Mouse (Mus musculus) cerebellum, adult (tissue): ENCODE results near the gene Asic2.

Source experiments
- ATAC-seq: cut with Nextera tagmentation; 2 replicates; pipeline ENCODE4 v1.9.2; 2017; ENCODE audit warnings: mild to moderate bottlenecking, moderate library complexity, mixed read lengths; ENCODE audit not compliant: insufficient number of reproducible peaks, low FRiP score, low TSS enrichment

Gene Asic2

DNA sequence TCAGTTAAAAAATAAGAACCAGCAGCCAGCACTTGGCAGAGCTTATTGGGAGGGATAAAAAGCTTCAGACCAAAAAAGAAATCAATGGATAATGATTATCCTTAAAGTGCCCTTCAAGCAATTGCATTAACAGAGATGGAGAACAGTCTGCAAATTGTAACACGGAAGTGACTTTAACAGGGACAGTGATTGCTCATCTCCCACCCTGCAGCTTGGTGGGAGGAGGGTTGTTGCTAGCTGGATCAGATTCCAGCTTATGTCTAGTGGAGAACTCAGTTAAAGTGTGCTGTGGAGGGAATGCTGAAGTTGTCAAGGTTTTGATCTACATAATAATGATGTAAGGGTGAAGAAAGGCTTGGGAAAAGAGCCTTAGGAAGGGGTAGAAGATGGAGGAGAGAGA is 471.8 kb downstream of the Asic2 start:
- ATAC-seq = no peak

DNA sequence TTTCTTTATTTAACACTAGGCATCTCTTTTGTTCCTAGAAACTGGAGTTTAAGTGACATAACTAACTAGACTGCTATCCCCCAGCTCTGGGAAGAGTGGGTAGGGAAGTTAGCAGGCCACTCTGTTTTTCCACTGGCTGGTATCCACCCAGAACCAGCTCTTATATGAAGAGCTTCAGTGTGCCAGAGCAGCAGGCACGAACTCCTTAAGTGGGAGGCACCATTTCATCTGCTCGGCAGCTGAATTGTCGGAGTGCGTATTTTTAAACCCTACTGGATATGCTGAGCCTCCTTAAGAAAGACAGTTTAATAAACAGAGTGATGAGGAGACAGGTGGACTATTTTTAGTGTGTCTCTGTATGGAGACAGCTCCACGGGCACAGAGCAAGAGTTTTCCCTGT is 475.9 kb downstream of the Asic2 start:
- no peak for ATAC-seq

DNA sequence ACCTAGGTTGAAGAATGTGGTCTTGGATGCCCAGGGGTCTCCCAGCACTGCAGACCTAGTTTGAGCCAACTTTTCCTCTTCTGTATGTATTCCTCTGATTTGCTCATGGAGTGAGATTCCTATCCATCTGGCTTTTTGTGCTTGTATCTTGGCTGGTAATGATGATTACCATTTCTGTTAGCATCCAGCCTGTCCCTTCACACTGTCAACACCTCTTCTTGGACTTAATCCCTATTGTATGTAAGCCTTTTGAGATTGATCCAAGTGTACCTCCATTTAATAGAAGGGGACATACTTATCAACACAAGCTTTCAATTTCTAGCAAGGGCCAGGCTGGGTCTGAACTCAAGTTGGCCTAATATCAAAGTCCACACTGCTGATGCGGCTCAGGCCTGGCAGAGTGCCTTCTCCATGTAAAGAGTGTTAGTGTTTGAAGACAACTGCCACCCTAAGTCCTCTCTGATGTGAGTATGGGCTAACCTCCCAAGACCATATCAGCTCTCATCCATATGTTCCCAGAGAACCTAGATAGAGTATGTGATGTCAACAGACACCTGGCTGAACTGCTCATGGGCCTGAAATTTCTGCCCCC is 479.0 kb downstream of the Asic2 start:
- no peak for ATAC-seq

DNA sequence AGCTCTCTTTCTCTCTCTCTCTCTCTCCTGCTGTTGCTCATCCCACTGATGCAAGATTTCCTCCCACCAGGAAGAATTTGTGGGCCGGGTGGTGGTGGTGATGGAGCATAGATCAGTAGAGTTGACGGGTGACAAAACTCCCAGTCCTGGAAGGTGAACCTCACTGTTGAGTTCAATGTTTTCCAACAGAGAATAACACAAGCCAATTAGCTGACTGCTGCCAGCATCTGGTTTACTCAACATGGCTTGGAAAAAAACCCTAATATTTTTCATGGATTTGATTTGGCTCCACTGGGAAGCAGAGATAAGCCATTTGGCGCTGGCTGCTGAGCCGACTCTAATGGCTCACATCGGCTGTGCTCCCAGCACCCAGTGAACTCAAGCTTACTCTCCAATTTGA is 479.6 kb downstream of the Asic2 start:
- no peak for ATAC-seq

DNA sequence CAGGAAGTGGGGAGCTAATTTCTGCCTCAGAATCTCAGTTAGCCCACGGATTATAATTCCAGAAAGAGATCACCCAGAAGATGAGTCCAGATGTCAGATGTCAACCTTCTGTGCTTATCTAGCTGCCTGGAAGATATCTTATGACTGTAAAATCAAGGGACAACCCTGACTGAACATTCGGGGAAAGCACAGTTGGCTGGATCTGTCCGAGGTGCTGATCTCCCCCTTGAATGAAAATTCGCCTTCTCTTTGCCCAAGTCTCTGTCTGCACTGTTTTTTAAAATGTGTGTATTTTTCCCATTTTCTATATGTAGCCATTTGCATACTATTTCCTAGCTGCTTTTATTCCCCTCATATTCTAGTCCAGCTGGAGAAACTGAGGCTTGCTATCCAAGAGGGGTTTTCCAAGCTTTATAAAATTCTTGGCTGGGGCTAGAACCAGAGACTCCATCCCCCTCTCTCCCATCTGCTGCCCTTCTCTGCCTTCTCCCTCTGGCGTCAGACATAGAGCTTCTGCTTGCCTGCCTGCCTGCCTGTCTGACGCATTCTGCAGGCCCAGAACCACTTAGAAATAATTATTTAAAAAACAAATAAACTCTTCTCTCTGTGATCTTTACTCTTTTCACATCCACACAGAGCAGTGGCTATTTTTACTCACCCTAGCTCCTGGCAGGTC is 481.9 kb downstream of the Asic2 start:
- no peak for ATAC-seq

DNA sequence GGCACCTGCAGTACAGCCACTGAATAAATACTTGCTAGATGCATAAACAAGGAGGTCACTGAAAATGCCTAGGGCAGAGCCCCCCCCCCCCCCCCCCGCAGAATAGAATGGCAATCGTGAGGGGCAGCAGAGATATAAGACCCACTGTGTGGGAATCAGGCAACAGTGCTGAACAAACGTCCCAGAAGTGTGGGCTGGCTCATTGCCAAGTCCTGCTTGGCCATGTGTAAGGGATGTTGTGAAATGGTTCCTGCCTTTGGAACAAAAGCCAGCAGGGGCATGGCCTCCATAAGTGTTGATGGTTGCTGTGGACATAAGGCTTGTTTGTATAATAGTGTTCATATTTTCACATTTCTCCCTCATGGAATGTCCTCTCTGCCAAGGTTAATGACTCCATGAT is 487.1 kb downstream of the Asic2 start:
- ATAC-seq = no peak

DNA sequence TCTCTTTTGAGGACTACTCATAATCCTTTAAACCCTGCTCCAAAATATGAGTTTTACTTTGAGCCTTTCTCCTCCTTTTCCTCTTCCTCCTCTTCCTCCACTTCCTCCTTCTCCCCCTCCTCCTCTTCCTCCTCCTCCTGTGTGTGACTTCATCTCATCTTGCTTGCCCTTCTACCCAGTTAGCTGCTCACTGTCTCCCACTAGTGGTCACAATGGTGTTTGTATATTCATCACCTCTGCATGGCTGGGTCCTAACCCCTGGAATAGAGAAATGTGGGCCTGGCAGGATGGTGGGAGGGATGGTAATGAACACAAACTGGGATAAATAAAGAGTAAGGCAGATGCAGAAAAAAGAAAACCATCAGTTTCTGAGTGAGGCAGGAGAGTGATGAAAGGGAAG is 492.0 kb downstream of the Asic2 start:
- ATAC-seq = no peak

DNA sequence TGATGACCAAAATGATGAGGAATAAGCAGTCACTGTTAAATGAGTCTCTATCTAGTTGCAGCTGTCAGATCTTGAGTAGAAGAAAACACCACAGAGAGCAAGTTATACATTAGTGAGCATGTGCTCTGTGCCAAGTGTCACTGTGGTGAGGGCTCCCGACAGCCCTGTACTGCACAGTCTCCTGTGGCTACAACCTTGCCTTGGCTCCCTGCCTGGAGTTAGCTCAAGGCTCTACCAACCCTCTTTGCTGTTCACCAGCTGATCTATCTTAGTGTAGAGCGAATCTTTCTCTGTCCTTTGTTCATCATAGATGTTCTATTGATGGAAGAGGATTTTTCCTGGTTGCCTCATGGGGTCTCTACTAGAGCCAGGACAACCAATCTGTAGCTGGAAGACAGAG is 494.1 kb downstream of the Asic2 start:
- ATAC-seq = no peak

DNA sequence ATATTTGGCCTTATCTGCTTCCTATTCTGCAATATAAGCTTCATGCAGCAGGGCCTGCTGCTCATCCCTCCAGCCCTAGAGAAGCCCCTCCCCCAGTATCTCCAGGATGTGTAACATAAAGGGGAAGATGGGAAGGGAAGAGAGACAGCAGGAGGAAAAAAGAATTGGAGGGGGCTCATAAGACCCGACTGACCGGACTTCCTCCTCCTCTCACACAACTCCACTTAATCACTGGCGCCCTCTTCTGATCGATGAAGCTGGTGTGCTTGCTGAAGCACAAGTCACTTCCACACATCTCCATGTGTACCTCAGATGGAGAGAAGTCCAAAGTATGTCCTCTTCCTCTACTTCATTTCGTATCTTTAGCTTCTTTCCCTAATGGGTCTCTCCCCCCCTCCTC is 506.1 kb downstream of the Asic2 start:
- no peak for ATAC-seq

DNA sequence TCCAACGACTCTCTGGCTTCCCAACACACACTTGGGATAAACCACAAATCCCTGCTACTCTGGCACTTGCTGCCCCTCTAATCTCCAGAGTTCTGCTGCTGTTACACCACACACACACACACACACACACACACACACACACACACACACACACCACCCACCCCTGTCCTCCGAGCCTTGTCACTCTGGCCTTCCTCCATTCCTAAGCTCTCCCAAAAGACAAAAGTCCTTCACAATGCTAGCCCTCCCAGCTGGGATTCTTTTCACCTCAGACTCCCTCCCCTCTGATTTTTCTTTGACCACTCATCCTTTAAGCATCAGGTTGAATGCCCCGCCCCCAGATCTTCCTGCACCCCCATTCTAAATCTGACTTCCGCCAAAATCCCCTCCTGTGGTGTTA is 506.5 kb downstream of the Asic2 start:
- no peak for ATAC-seq

DNA sequence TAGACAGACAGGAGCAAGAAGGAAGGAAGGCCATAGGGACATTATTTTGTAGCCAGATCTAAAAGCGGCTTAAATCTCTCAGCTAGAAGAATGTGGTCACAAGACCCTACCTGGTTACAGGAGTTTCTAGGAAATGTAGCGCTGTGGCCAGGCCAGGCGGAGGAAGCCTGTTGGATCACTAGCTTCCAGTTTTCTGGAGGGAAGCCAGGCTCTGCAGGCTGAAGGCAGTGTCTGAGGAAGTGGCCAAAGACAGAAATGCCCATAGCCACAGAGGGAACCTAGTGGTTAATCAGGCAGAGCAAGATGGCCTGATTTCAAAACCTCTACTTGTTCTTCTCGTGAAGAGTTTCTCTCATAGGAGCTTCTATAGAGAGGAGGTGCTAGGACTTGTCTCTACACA is 513.3 kb downstream of the Asic2 start:
- ATAC-seq = peak; percentile 52; the same call in 1 of the 2 replicates

DNA sequence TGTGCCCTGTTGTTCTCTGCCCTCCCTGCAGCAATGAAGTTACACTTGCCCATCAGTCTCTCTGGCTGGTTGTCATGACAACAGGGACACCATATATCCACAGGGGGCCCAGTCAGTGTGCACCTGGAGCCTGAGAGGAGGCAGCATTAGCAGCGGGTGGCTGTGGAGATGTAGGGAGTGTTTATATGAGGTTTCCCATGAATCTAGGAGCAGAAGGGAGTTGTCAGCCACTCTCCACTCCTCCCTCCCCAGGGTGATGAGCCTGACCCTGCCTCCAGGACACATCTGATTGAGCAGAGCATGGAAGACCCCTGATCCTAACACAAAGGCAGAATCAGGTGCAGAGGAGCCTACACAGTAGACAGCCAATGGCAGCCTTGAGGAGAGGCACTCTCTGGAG is 514.1 kb downstream of the Asic2 start:
- no peak for ATAC-seq

DNA sequence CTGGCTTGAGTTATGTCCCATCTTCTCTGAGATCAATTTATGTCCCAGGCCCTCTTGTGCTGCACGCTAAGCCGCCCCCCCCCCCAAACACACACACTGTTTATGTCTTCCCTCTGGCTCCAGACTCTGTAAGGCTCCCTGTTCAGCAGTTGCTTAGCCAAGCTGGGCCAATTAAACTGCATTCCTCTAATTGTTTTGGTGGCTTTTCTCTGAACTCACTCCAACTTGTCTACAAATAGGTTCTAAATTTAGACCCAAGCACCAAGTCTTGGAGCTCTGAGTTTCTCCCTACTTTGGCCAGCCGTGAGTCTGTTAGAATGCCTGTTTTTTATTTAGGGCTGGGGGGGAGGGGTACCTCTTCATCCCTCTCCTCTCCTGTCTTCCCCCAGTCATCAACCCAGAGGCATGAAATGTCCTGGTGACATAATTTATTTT is 519.0 kb downstream of the Asic2 start:
- ATAC-seq = no peak

DNA sequence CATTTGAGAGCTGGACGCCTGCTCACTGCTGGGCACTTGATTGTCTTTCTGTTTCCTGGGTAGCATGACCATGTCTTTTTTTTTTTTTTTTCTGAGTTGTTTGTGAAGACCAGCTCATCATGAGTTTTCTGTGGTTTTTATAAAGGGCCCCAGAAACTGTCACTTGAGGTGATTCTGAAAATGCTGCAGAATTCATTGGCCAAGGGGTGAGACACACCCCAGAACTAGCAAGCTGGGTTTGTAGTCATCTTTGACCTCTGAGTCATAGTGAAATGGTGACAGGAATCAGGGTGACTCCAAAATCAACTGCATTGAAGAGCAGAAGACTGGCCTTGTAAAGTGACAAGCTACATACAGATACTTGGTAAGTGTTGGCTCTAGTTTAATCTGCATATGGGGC is 521.9 kb downstream of the Asic2 start:
- ATAC-seq = no peak

DNA sequence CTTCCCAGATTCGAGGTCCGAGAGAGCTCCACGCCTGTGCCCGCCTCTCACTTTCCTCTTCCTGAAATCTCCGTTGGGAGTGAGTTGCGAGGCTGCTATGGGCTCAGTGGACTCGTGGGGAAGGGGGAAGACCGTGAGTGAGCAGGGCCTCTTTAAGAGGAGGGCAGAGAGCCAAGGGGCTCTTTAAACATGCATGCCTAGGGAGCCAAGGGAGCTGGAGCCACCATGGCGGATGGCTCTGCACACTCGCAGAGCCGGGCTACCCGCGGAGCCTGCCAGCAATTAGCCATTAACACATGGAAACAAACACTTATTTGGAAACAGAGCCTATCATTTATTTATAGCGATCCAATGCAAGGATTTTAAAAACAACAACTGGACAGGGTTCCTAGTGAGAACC is 541.4 kb downstream of the Asic2 start:
- no peak for ATAC-seq

DNA sequence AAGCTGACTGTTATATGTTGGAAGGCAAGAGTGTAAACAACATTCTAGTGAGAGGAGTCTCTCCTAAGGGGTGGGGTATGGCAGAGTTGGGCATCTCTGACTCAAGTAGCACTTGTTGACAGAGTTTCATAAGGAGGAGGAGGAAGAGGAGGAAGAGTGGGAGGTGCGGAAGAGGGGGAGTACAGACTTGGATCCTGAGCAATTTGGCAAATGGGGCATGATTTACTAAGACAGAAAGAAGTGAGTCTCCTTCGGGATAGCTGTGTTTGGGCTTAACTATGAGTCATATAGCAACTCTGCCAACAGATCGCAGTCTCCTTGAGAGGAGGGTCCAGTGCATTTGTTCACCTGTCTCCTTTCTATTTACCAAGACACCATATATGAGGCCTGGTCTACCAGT is 549.1 kb downstream of the Asic2 start:
- ATAC-seq = no peak

DNA sequence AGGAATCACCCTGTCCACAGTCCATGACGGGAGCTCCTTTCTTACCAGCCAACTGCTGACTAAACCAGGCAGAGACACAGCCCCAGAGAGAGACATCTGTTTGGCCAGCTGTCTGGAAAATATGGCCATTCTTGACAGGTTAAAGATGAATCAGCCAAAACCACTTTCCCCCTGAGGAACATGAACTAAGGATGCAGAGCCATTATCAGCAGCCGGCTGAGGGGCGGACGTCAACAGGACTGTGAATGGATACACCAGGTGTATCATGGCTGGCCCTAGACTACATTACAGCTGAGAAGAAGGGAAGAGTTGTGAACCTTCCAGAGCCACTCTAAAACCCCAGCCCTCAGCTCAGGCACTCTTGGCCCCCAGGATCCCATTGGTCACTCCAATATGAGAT is 550.2 kb downstream of the Asic2 start:
- ATAC-seq = no peak

DNA sequence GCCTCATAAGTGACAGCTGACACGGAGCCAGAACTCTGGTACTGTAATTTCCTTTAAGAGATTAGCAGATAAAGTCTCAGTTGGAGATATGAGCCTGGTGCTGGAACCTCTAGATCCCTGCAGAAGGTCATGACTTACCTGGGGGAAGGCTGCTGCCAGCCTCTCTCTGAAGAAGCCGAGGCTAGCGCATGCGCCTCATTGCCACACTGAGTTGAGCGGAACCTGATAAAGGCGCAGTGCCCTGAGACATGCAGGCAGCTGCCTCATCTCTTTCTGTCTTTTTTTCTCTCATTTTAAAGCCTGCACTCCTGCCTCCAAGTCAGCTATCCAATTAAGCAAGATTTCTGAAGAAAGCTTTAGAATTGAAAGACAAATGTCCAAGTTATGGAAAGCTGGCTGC is 551.9 kb downstream of the Asic2 start:
- ATAC-seq = no peak

DNA sequence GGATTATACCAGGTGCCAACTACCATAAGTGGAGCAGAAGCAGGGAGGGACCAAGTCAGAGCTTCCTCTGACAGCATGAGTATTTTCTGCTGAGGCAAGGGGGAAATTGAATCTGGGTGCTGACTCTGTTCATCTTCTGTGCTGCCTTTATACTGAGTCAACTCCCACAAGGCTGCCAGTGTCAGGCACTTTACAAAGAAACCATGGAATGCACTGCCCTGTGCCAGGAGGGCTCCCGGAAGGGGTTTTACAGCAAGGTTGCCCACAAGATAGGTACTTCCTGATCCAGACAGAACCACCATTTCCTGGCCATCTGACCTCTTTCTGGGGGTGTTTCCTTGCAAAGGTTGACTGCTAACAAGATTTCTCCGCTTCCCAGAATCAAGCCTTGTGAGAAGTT is 553.7 kb downstream of the Asic2 start:
- no peak for ATAC-seq

DNA sequence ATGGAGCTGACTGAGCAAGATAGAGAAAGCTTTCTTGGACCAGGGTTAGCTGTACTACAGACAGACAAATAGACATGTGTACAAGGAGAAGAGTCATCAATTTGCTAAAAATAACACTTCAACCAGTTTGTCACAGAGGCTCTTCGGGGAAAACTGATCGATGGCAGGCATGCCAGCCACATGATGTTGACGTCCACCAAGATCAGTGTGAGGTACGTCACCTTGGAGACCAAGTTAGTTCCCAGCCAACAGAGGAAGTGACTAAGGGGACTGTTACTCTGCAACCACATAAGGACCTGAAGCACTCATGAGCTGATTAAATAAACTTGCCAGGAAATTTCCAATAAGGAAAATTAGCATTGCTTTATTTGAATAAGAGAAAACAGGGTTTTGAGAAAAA is 557.0 kb downstream of the Asic2 start:
- no peak for ATAC-seq

DNA sequence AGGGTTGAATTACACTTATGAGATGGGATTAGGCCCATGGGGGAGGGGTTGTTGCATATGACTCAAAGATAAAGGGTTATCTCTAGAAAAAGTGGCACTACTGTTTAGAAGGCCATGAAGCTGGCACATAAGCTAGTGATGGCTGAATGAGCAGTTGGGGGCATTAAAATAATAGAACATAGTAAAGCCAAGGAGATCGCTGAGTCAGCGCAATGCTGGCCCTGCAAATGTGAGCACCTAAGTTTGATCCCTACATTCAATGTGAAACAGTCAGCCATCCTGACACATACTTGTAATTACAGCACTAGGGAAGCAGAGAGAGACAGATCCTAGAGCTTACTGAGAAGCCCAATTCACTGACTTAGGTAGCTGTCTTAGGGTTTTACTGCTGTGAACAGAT is 562.3 kb downstream of the Asic2 start:
- no peak for ATAC-seq

DNA sequence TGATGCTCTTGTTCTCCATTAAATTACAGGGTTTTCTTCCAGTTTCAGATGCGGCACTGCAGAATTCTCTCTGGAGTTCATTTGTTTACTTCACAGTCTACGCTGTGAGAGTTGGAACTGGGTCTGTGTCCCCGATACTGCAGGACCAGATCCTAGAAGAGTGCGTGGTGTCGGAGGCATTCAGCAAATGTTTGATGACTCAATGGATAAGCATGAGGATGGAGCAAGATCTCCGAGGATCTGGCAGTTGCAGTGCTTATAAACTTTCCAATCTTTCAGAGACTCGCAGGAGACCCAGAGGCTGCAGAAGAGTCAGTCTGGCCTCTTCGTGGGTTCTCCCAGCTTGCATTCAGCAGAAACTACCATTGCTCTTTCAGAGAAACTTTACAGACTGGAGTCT is 566.0 kb downstream of the Asic2 start:
- no peak for ATAC-seq

DNA sequence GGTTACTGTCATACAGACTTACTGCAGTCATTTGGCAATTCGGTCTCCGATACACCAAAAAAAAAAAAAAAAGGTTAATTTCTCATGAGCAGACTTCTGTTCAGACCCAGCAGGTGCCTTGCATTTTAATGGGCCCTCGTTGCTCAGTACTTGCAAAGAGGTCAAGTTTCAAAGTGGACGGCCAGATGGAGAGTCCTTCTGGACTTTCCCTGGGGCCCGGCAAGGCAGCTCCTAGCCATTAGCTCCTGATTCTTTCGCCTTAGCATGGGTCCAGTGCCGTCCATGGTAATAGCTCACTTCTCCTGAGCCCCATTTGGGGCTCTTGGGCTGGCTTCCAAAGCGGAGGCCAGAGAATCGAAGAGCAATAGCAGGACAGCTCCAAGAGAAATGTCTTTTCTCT is 575.4 kb downstream of the Asic2 start:
- no peak for ATAC-seq
